Mouse (Mus musculus): ENCODE data around the gene Pigp. TPM values are rescaled to one million over a fixed set of nuclear protein-coding genes. Genes with fewer than 3 reads are reported as not detected.
A peak's percentile ranks its signal among the peaks of the same experiment; 100 is the strongest.

The Pigp gene
- polyA plus RNA-seq, 1 experiment, result 25.5 TPM

GRCm38 (mm10) chr16:94327781-94328711 lies 43.6 kb downstream of the Pigp start, which contains the start of gene Ripply3:
Gene Ripply3, plus strand, starts transcription at chr16:94328420.
- no peak for DNase-seq (ENCODE audit: low read depth, low spot score)
- WGBS, result 1% methylated on average over 63 of the region's 63 CpGs

GRCm38 (mm10) chr16:94326008-94326407 lies 45.6 kb downstream of the Pigp start:
- 90% methylated on average over 3 of the region's 3 CpGs for WGBS
- no peak for DNase-seq (ENCODE audit: low read depth, low spot score)

DNA sequence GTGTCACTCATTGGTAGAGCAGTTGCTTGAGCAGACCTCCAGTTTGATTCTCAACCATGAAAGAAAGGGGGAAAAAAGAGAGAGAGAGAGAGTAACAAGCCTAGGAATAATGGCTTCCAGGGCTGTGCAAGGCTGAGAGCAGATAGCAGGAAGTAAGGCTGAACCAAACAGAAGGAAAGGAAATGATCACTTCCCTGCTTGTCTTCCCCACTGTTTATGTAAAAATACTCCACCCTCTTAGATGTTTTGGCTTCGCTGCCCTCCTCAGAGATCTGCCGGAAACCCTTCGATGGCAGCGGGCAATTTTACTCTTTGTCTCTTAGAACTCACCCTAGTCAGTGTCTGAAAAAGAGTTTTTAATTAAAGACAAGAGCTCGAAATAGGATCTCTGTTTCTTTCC lies 48.0 kb downstream of the Pigp start:
- 64% methylated on average over 5 of the region's 5 CpGs for WGBS
- no peak for DNase-seq (ENCODE audit: low read depth, low spot score)

DNA sequence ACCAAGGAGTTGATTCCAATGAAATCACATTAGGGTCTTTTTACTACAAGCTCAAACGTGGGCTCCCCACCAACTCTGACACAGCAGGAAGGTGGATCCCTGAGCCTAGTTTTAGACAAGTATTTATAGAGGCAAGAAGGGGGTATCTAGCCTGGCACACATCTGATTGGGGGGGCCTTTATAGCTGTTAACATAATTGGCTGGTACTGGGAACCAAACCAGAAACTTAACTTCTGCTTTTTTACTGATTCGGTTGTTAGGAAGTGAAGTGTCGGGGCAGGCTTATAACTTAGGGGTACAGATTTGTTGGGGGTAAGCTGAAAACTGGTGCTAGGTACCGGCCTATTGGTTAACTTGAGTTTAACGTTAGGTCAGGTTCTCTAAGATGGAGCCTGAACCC lies 51.4 kb downstream of the Pigp start:
- WGBS, result 79% methylated on average over 5 of the region's 5 CpGs
- no peak for DNase-seq (ENCODE audit: low read depth, low spot score)

GRCm38 (mm10) chr16:94317752-94318151 lies 53.9 kb downstream of the Pigp start:
- 31% methylated on average over 5 of the region's 5 CpGs for WGBS

DNA sequence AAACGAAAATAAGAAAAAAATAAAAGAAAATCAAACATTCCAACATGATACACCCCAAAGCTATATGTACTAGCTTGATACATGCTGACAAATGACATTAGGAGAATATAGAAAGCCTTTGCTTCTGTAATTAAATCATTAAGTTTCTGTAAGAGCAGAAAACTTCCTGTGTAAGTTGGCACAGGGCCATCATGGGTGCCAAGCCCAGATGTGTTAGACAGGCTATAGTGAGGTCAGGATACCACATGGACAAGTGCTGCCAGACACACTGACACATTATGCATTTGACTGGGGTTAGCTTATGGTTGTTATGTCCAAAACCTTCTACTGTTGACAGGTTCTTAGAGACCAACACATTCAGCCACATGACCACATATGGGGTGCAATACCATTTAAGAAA lies 56.4 kb downstream of the Pigp start:
- WGBS, result 11% methylated on average over 1 of the region's 1 CpGs
- no peak for DNase-seq (ENCODE audit: low read depth, low spot score)

More at GRCm38 (mm10) chr16:94317752-94318151, 53.9 kb downstream of the Pigp start:
- DNase-seq (ENCODE audit: low read depth, low spot score), result peak; percentile 62

- WGBS, result 90% methylated on average over 5 of the region's 5 CpGs
Observed at GRCm38 (mm10) chr16:94314626-94315025, 57.0 kb downstream of the Pigp start.

GRCm38 (mm10) chr16:94313229-94314030 lies 58.2 kb downstream of the Pigp start, which contains the start of gene Hlcs:
Gene Hlcs, minus strand, starts transcription at chr16:94313571.
- peak; percentile 80 for DNase-seq (ENCODE audit: low read depth, low spot score)
- under 1% methylated on average over 64 of the region's 64 CpGs for WGBS

More at GRCm38 (mm10) chr16:94314626-94315025, 57.0 kb downstream of the Pigp start:
- no peak for DNase-seq (ENCODE audit: low read depth, low spot score)

DNA sequence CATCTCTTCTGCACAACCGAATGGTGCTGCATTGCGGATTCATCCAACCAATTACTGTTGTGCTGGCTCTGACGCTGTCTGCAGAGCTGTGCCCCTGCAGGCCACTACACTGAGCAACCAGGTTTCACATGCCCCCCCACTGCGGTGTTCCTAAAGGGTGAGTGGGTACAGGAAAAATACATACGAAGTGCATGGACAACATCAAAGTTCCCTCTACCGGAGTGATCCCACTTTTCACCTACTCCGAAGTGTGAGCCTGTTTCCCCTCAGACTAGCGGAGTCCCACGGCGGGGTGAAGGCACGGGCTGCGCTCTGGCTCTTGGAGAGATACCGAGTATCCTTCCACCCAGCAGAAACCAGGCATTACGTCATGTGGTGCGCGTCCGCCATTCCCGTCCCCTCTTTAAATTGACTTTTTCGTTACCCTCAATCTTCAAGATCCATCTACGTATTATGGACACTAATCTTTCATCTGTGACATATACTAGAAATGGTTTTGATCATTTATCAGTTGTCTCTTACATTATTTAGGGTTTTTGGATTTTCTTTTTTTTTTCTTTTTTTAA lies 58.9 kb downstream of the Pigp start:
- no peak for DNase-seq (ENCODE audit: low read depth, low spot score)
- WGBS, result under 1% methylated on average over 20 of the region's 20 CpGs

GRCm38 (mm10) chr16:94311931-94312330 lies 59.7 kb downstream of the Pigp start:
- 59% methylated on average over 4 of the region's 4 CpGs for WGBS
- no peak for DNase-seq (ENCODE audit: low read depth, low spot score)

DNA sequence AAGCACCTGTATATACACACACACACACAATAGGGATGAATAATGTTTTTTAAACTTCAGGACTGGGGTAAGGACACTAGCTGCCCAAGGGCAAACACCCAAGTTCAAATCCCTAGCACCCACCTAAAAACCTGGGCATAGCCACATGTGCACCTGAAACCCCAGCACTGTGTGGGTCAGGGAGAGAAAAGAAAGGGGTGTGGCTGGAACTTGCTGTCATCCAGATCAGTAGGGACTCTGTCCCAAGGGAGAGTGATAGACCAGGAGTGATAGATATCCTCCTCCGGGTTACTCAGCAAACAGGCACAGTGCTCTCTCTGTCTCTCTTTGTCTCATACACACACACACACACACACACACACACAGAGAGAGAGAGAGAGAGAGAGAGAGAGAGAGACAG lies 60.2 kb downstream of the Pigp start:
- no peak for DNase-seq (ENCODE audit: low read depth, low spot score)
- WGBS, result 82% methylated on average over 1 of the region's 1 CpGs

DNA sequence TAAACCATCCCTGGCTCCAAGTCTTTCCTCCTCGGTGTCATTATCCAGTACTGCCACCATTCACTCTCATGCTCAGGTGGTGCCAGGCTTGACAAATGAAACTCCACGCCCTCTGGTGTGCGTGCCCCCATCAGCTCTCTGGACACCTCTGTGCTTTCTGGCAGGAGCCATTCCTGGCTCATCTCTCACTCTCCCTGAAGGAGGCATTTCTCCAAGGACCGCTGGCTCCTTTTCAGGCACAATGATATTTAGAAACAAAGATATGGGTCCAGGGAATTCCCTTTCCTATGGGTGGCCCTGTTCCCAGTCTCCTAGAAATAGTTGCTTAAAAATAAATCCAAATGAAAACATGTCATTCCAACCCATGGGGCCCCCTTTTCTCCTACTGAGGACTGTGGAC lies 62.6 kb downstream of the Pigp start:
- no peak for DNase-seq (ENCODE audit: low read depth, low spot score)
- 81% methylated on average over 4 of the region's 4 CpGs for whole genome bisulfite sequencing

Other genes starting within 250 kb of the Pigp start
- gene Hlcs, start 58.3 kb downstream of the Pigp start, polyA plus RNA-seq (2012; rRNA removed), result 4.0 and 5.4 TPM in 2 replicates
- gene Ripply3, start 43.4 kb downstream of the Pigp start, polyA plus RNA-seq (2012; rRNA removed), result 1.2 and 1.4 TPM in 2 replicates
- gene Ttc3, start 1.2 kb downstream of the Pigp start, polyA plus RNA-seq (2012; rRNA removed), result 8.1 and 16.0 TPM in 2 replicates
- gene Vps26c, start 155.0 kb upstream of the Pigp start, polyA plus RNA-seq (2012; rRNA removed), result 33.0 and 37.0 TPM in 2 replicates
- gene Dyrk1a, start 198.2 kb upstream of the Pigp start, polyA plus RNA-seq (2012; rRNA removed), result 24.5 and 44.2 TPM in 2 replicates

Measured in large intestine, adult 2 months (tissue).